Mouse (Mus musculus): ENCODE measurements around the gene Zeb2.

DNA sequence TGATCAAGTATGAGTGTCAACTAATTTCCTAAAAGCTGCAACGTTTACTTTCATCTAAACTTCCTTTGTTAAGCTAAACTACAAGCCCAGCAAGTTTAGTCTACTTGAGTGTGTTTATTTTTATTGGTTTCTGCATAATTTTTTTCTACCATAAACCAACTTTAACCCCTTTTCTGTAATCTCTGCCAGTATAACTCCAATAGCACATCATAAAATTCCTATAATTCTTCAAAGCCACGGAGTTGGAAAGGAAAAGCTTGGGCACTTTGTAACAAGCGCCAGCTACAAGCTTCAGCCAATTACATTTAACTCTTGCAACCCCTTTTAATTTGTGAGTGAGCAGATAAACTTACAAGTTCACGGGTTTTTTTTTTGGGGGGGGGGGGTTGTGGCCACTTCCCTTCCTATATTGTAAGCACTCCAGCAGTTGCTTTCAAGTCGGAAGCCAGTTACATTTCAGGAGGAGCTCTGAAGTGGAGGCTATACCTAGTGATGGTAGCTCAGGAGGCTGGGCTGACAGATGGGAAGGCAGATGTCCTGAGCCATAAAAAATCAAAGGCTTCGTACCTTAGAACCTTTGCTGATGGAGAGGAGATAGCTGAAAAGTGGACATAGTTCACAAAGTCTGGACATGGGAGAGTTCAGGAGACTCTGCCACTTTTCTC is 46.5 kb downstream of the Zeb2 start:
- TF ChIP-seq CTCF (IDR thresholded peaks at IDR 0.05; ENCODE audit: insufficient read depth, low read depth, low read length) (no peak), POLR2A (IDR thresholded peaks at IDR 0.05; ENCODE audit: insufficient read depth, low read depth, low read length) (no peak)

All from olfactory bulb, adult 2 months (tissue).